Mouse (Mus musculus): Measurements from ENCODE around the gene Sec14l1.
A peak's percentile ranks its signal among the peaks of the same experiment; 100 is the strongest.

Gene Sec14l1

GRCm38 (mm10) chr11:117127250-117127837, 12.4 kb downstream of the Sec14l1 start:
- DNase-seq (ENCODE audit: low spot score in 2 of 2), result peak; percentile 65 to 70

GRCm38 (mm10) chr11:117127931-117128548, 13.1 kb downstream of the Sec14l1 start:
- DNase-seq (ENCODE audit: low spot score in 2 of 2), result no peak

DNA sequence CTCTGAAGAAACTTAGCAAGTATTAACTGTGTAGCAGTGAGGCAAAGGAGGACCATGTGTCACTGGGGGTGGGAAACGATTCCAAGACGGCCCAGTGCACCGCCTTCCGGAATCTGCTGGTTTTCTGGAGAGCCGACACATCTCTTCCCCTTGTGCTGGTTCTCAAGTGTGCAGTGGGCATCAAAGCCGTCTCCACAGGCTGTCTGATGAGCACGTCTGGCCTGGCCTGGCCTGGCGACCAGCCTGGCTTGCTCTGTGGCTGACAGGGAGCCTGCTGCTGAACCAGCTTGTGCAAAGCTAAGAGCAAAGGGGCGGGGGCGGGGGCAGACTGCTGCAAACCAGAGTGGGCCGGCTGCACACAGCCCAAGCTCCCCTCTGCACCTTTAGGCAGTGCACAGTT, 14.5 kb downstream of the Sec14l1 start:
- no peak for DNase-seq (ENCODE audit: low spot score in 2 of 2)

DNA sequence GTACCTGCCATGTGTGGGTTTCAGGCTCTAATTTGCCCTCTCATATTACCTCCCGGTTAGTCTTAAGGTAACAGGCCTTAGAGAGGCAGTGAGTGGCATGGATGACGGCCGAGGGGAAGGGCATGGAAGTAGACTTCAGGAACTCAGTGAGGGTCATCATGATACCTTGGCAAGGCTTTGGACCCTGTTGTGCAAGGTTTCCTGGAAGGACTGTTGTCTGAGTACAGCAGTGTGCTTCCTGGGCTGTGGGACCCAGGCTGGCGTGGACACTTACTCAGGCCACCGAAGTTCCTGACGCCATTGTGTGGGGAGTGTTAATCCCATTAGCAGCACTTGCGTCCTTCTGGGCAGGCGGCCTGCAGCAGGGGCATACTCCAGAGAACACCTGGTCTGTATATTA, 15.1 kb downstream of the Sec14l1 start:
- DNase-seq (ENCODE audit: low spot score in 2 of 2), result no peak

DNA sequence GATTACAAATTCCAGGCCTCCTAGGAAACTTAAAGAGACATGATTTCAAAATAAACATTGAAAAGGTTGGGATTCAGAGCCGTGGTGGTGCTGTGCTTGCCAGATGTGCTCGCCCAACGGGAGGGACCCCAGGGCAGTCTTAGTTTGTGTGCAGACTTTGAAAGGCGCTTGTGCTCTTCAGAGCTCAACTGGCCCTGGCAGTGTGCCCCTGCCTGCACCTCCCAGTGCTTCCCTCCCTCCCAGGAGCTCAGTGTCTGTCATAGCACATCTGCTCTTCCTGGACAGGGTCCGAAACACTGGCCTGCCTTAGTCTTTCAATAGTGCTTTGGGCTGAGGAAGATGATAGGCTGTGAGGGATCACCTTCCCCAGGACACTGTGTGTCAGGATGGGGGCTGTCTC, 15.9 kb downstream of the Sec14l1 start:
- no peak for DNase-seq (ENCODE audit: low spot score in 2 of 2)

GRCm38 (mm10) chr11:117131450-117131849, 16.5 kb downstream of the Sec14l1 start:
- no peak for DNase-seq (ENCODE audit: low spot score in 2 of 2)

GRCm38 (mm10) chr11:117134776-117135387, 19.9 kb downstream of the Sec14l1 start:
- no peak for DNase-seq (ENCODE audit: low spot score in 2 of 2)

GRCm38 (mm10) chr11:117135457-117136290, 20.7 kb downstream of the Sec14l1 start:
- DNase-seq (ENCODE audit: low spot score in 2 of 2), result no peak

DNA sequence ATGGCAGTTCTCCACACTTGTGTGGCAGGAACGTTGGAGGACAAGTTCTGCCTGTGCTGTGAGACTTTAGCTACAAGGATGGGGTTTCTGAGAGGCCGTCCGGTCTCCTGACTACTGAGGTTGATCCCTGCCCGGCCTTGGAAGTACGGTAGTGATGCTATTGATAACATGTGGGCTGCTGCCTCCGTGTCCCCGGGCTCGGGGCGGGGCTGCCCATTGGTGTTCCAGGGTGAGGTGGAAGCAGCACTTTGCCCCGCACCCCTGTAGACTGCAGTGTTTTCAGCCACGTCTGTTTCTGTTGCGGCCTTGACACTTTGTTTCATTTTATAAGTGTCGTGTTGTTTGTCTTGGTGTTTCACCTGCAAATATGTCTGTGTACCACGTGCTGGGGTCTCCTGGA, 21.9 kb downstream of the Sec14l1 start:
- DNase-seq (ENCODE audit: low spot score in 2 of 2), result no peak

DNA sequence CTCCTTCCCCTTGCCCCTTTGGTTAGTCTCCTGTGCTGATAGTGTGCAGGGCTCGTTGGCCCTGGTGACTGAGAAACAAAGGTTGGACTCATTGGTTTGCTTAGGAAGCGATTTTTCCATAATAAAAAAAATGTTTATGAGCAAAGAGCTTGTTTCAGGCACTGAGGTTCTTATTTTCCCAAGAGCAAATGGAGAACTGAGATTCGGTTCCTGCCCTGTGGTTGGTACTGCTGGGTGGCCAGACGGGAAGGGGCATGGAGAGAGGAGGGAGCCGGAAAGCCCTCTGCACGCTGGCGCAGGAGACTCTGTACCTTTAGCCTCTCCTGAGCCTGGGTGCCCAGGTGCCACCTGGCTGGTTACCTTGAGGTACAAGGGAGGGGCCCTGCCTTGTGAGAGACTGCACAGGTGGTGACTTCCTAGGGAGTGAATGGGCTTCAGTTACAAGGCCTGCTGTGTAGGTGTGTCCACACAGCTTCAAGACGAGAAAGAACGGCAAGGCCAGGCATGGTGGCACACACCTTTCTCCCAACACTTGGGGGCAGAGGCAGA, 23.3 kb downstream of the Sec14l1 start:
- no peak for DNase-seq (ENCODE audit: low spot score in 2 of 2)

DNA sequence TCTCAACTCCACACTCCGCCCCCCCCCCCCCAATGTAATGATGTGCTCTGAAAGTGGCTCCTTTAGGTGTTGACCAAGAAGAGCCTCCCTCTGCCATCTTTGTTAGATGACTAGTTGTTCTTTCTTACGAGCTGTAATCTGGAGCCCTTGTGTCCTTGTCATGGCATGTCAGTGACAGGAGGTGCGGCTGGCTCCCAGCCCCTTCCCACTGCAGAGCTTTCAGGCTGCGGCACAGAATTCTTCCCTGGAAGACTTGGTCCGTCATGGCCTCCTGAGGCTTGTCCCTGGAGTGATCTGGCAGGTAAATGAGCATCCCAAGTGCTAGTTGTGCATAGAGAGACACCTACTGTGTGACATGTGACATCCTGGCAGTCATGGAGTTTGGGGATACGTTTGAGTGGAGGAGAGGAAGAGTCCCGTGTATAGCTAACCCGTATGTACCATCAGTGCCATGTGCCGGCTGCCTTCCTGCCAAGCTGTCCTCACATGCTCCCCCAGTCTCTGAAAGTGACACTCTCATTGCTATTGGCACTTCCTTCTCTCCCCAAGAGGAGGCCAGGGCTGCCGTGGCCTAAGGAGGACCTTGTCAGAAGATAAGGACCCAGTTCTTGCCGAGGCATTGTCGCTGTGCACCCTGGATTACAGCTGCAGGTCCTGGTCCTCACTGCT, 24.0 kb downstream of the Sec14l1 start:
- no peak for DNase-seq (ENCODE audit: low spot score in 2 of 2)

DNA sequence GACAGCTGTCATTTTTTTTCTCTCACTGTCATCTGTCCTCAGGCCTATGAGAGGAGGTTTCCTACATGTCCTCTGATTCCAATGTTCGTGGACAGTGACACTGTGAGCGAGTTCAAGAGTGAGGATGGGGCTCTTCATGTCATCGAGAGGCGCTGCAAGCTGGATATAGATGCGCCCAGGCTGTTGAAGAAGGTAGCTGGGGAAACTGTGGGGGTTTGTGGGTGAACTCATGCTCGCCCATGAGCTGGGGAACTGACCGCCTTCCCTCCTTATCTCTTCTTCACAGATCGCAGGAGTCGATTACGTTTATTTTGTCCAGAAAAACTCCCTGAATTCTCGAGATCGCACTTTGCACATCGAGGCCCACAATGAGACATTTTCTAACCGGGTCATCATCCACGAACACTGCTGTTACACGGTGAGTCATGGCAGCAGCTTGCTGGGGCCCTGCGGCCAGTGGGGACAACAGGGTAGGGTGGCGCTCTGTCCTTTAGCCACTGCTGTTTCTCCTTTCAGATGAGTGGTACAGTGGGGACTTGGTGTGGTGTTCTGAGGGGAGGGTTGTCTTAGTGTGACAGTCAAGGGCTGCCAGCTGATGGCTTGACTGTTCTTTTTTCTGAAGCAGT, 26.5 kb downstream of the Sec14l1 start:
- no peak for DNase-seq (ENCODE audit: low spot score in 2 of 2)

GRCm38 (mm10) chr11:117142507-117142906, 27.5 kb downstream of the Sec14l1 start:
- no peak for DNase-seq (ENCODE audit: low spot score in 2 of 2)

DNA sequence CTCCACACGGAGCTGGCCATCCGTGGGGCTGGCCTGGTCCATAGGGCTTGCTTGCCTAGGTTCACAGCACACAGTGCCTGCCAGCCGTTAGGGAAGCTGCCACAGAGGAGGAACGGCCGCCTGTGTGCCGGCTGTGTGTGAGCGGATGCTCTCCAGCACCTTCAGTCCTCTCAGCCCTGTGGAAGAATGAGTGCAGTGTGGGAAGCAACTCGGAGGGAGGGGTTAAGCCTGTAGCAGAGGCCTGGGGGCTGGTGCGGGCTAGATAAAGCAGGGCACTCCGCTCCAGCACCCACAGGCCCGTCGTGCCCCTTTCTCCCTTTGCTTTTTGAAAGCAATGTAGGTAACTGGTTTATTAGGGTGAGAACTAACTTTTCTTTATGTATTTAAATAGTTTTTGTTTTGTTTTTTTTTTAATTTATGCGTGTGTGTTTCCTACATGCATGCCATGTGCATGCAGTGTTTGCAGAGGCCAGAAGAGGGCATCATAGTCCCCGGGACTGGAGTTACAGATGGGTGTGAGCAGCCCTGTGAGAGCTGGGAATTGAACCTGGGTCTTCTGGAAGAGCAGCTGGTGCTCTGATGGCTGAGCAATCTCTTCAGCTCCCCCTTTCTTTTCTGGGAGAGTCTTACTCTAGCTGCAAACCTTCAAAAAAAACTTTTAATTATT, 30.6 kb downstream of the Sec14l1 start:
- no peak for DNase-seq (ENCODE audit: low spot score in 2 of 2)

- DNase-seq (ENCODE audit: low spot score in 2 of 2), result no peak
These were observed 31.1 kb downstream of the Sec14l1 start for GRCm38 (mm10) chr11:117146118-117146506.

GRCm38 (mm10) chr11:117146776-117147536, 32.0 kb downstream of the Sec14l1 start:
- no peak for DNase-seq (ENCODE audit: low spot score in 2 of 2)

DNA sequence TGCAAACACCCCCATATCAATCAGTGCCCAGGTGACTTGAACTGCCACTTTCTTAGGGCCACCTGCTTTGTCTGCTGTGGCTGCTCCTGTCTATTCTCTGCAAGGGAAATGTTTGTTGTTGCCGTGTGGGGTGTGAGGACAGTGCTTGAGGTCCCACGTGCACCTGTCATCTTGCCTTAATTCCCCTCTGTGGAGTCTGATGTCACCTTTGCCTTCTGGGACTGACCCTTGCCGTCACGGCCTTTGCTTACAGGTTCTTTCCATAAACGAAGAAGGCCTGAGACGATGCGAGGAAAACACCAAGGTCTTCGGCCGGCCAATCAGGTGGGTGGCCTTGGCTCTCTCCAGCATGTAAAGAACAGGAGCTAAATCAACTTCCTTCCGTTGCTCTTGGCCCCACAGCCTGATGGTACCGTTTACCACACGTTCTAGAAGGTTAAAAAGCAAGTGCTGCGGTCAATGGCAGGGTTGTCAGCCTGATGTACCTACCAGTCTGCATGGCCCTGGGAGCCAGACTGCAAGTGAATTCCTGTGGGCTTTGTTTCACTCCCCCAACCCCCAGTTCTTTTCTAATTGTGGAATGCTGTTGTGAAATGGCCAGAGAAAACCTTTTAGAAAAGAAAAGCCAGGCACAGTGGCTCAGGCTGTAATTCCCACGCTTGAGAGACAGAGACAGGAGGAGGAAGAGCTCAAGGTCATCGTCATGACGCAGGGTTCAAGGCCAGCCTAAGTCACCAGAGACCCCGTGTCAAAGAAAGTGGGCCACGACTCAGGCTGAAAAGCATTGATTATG, 34.1 kb downstream of the Sec14l1 start:
- no peak for DNase-seq (ENCODE audit: low spot score in 2 of 2)

GRCm38 (mm10) chr11:117150467-117150966, 35.5 kb downstream of the Sec14l1 start:
- DNase-seq (ENCODE audit: low spot score in 2 of 2), result no peak

GRCm38 (mm10) chr11:117151461-117151860, 36.5 kb downstream of the Sec14l1 start:
- DNase-seq (ENCODE audit: low spot score in 2 of 2), result no peak
